Mouse (Mus musculus) brain, embryonic 14.5 days (tissue): ENCODE results near the gene Rbfox2.

Experiments used
- CTCF ChIP-seq: fragments of 200-500 bp; IDR thresholded peaks from 2 replicates; pipeline ENCODE4 v1.5.1; 2012; ENCODE audit warnings: inconsistent platforms, mild to moderate bottlenecking, moderate library complexity, borderline replicate concordance; ENCODE audit not compliant: insufficient read depth, insufficient read length; ENCODE audit errors: extremely low read depth
- POLR2A ChIP-seq: fragments of 200-500 bp; IDR thresholded peaks from 2 replicates; pipeline ENCODE4 v1.6.1; 2012; ENCODE audit warnings: mild to moderate bottlenecking, inconsistent platforms, borderline replicate concordance; ENCODE audit not compliant: poor library complexity, insufficient read depth, insufficient read length, severe bottlenecking; ENCODE audit errors: extremely low read depth

DNA sequence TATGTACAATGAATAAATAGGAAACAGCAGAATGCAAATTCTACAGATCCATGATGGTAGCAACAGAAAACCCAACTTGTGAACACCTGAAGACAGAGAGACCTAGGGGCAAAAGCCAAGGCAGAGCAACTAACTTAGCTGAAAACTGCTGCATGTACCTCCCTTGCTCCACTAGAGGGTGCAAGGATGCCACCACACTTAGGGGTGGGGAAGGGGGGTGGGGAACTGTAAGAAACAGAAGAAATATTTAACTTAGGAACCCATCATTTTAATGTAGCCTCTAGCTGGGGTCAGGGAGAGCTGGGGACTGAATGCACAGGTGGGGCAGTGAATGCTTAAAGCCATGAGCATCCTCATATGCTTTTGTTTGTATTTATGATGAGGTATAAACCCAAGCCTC, 81.5 kb downstream of the Rbfox2 start:
- TF ChIP-seq CTCF (peak; percentile 74; the same call in 1 of the 2 replicates), POLR2A (no peak)
